Mouse (Mus musculus): ENCODE results near the gene H1f0.

- TF ChIP-seq GATA1 (IDR thresholded peaks at IDR 0.05; ENCODE audit: low read length) (no peak), TAL1 (IDR thresholded peaks at IDR 0.05; ENCODE audit: low read length) (no peak)
Measured at GRCm38 (mm10) chr15:79037913-79038328, 9.7 kb downstream of the H1f0 start.

Data from erythroblast, embryonic 14.5 days (primary cell).